Mouse (Mus musculus) neural tube, embryonic 15.5 days (tissue): ENCODE measurements at regions not wholly inside any gene's neighbourhood (a gene's known extent, or its start where the extent isn't known, plus 50 kb on each side); places are given as distances from the start of the nearest gene placed in this dataset.
A peak's percentile ranks its signal among the peaks of the same experiment; 100 is the strongest.

Source experiments
- ATAC-seq: fragments of 200-750 bp; cut with Nextera tagmentation; 2 replicates; pipeline ENCODE4 v1.8.0; 2017; ENCODE audit warnings: mild to moderate bottlenecking, moderate TSS enrichment, moderate library complexity; ENCODE audit not compliant: low FRiP score
- H3K27ac ChIP-seq: fragments of 300-500 bp; sonication (generic); replicated peaks from 2 replicates; pipeline ENCODE4 v1.5.1; 2015; ENCODE audit warnings: mild to moderate bottlenecking, inconsistent platforms
- H3K27me3 ChIP-seq: fragments of 300-500 bp; sonication (generic); replicated peaks from 2 replicates; pipeline ENCODE4 v1.6.1; 2015; ENCODE audit warnings: inconsistent platforms
- H3K36me3 ChIP-seq: fragments of 300-500 bp; sonication (generic); 2 replicates; pipeline ENCODE4 v1.6.1; 2015; ENCODE audit warnings: inconsistent platforms
- H3K4me1 ChIP-seq: fragments of 300-500 bp; sonication (generic); 2 replicates; pipeline ENCODE4 v1.6.1; 2015; ENCODE audit warnings: inconsistent platforms
- H3K4me2 ChIP-seq: fragments of 300-500 bp; sonication (generic); 2 replicates; pipeline ENCODE4 v1.6.1; 2015; ENCODE audit warnings: inconsistent platforms, mild to moderate bottlenecking, moderate library complexity
- H3K4me3 ChIP-seq: fragments of 300-500 bp; sonication (generic); replicated peaks from 2 replicates; pipeline ENCODE4 v1.5.1; 2015; ENCODE audit warnings: mild to moderate bottlenecking, inconsistent platforms
- H3K9ac ChIP-seq: fragments of 300-500 bp; sonication (generic); replicated peaks from 2 replicates; pipeline ENCODE4 v1.6.1; 2015; ENCODE audit warnings: mild to moderate bottlenecking, inconsistent platforms
- H3K9me3 ChIP-seq: fragments of 300-500 bp; sonication (generic); replicated peaks from 2 replicates; pipeline ENCODE4 v1.6.1; 2016; ENCODE audit warnings: inconsistent platforms
- WGBS: fragments of 180-500 bp; shearing (Covaris S2); methylation state at CpG from one replicate; pipeline ENCODE4 v1.1.7; 2015; ENCODE audit warnings: mixed read lengths; 5-methylcytosine and 5-hydroxymethylcytosine counted together

GRCm38 (mm10) chr15:25497743-25498142 lies 84.2 kb upstream of the Basp1 start:
- Histone ChIP-seq H3K9me3 (no peaks in the 10 kb centered on the region), H3K36me3 (no peaks in the 10 kb centered on the region), H3K4me2 (no peak overlapping the region), H3K4me1 (peaks cover 5% of the 10 kb centered on the region), H3K27me3 (no peaks in the 10 kb centered on the region), H3K27ac (no peak overlapping the region), H3K9ac (no peak overlapping the region), H3K4me3 (no peak overlapping the region)
- ATAC-seq: no peak
- 48% methylated on average over 1 of the region's 1 CpGs for WGBS

- WGBS: 7% methylated on average over 2 of the region's 2 CpGs
These were observed 84.9 kb upstream of the Basp1 start for GRCm38 (mm10) chr15:25498422-25498821.

GRCm38 (mm10) chr15:25502513-25502912 lies 88.9 kb upstream of the Basp1 start:
- Histone ChIP-seq H3K4me1 (peaks cover 5% of the 10 kb centered on the region), H3K27ac (no peak overlapping the region), H3K4me2 (no peak overlapping the region), H3K9ac (no peak overlapping the region), H3K9me3 (no peaks in the 10 kb centered on the region), H3K4me3 (no peak overlapping the region), H3K36me3 (no peaks in the 10 kb centered on the region), H3K27me3 (no peaks in the 10 kb centered on the region)
- no peak for ATAC-seq
- 85% methylated on average over 5 of the region's 5 CpGs for WGBS

More at GRCm38 (mm10) chr15:25498422-25498821, 84.9 kb upstream of the Basp1 start:
- Histone ChIP-seq H3K36me3 (no peaks in the 10 kb centered on the region), H3K9me3 (no peaks in the 10 kb centered on the region), H3K4me3 (no peak overlapping the region), H3K9ac (no peak overlapping the region), H3K27ac (no peak overlapping the region), H3K27me3 (no peaks in the 10 kb centered on the region), H3K4me1 (peaks cover 5% of the 10 kb centered on the region), H3K4me2 (no peak overlapping the region)
- no peak for ATAC-seq

GRCm38 (mm10) chr15:25503104-25503503 lies 89.5 kb upstream of the Basp1 start:
- H3K9ac ChIP-seq: no peak overlapping the region
- 0 out of 2 replicates have a peak, but pooled peaks have one; percentile 17 for ATAC-seq
- 55% methylated on average over 6 of the region's 6 CpGs for WGBS
- no peak overlapping the region for H3K4me3 ChIP-seq
- peaks cover 5% of the 10 kb centered on the region for H3K4me1 ChIP-seq
- no peak overlapping the region for H3K27ac ChIP-seq
- H3K9me3 ChIP-seq: no peaks in the 10 kb centered on the region
- H3K36me3 ChIP-seq: no peaks in the 10 kb centered on the region
- no peaks in the 10 kb centered on the region for H3K27me3 ChIP-seq
- no peak overlapping the region for H3K4me2 ChIP-seq

- no peak overlapping the region for H3K27ac ChIP-seq
- H3K27me3 ChIP-seq: no peaks in the 10 kb centered on the region
- ATAC-seq: no peak
- no peak overlapping the region for H3K4me3 ChIP-seq
- no peak overlapping the region for H3K9ac ChIP-seq
- peaks cover 4% of the 10 kb centered on the region for H3K4me1 ChIP-seq
- WGBS: 40% methylated on average over 7 of the region's 7 CpGs
- no peaks in the 10 kb centered on the region for H3K36me3 ChIP-seq
- no peak overlapping the region for H3K4me2 ChIP-seq
- H3K9me3 ChIP-seq: no peaks in the 10 kb centered on the region
These were observed 95.6 kb upstream of the Basp1 start for GRCm38 (mm10) chr15:25509139-25509538.

GRCm38 (mm10) chr15:25509584-25509983 lies 96.0 kb upstream of the Basp1 start:
- H3K27me3 ChIP-seq: no peaks in the 10 kb centered on the region
- no peaks in the 10 kb centered on the region for H3K36me3 ChIP-seq
- no peak overlapping the region for H3K27ac ChIP-seq
- H3K4me2 ChIP-seq: no peak overlapping the region
- 83% methylated on average over 8 of the region's 8 CpGs for WGBS
- H3K9me3 ChIP-seq: no peaks in the 10 kb centered on the region
- no peak for ATAC-seq
- no peak overlapping the region for H3K9ac ChIP-seq
- H3K4me1 ChIP-seq: peaks cover 4% of the 10 kb centered on the region
- no peak overlapping the region for H3K4me3 ChIP-seq

- 52% methylated on average over 8 of the region's 8 CpGs for WGBS
- Histone ChIP-seq H3K9ac (no peak overlapping the region), H3K36me3 (no peaks in the 10 kb centered on the region), H3K27me3 (no peaks in the 10 kb centered on the region), H3K4me1 (peaks cover 4% of the 10 kb centered on the region), H3K27ac (no peak overlapping the region), H3K9me3 (no peaks in the 10 kb centered on the region), H3K4me2 (no peak overlapping the region; the same call in 1 of the 2 replicates), H3K4me3 (no peak overlapping the region)
- ATAC-seq: 0 out of 2 replicates have a peak, but pooled peaks have one; percentile 59
These were observed 96.5 kb upstream of the Basp1 start for GRCm38 (mm10) chr15:25510060-25510492.

GRCm38 (mm10) chr15:25518025-25518928 lies 104.0 kb upstream of the Myo10 start:
- H3K4me1 ChIP-seq: no peaks in the 10 kb centered on the region
- 0 out of 2 replicates have a peak, but pooled peaks have one; percentile 21 for ATAC-seq
- no peaks in the 10 kb centered on the region for H3K9me3 ChIP-seq
- H3K4me3 ChIP-seq: no peak overlapping the region
- H3K4me2 ChIP-seq: no peak overlapping the region
- no peaks in the 10 kb centered on the region for H3K27me3 ChIP-seq
- no peak overlapping the region for H3K27ac ChIP-seq
- H3K9ac ChIP-seq: no peak overlapping the region
- no peaks in the 10 kb centered on the region for H3K36me3 ChIP-seq
- WGBS: 78% methylated on average over 15 of the region's 15 CpGs

GRCm38 (mm10) chr15:25524189-25524588 lies 98.1 kb upstream of the Myo10 start:
- no peaks in the 10 kb centered on the region for H3K27me3 ChIP-seq
- no peak overlapping the region for H3K27ac ChIP-seq
- no peak for ATAC-seq
- WGBS: 92% methylated on average over 4 of the region's 4 CpGs
- H3K9ac ChIP-seq: no peak overlapping the region
- H3K4me3 ChIP-seq: no peak overlapping the region
- H3K4me2 ChIP-seq: no peak overlapping the region
- no peaks in the 10 kb centered on the region for H3K4me1 ChIP-seq
- H3K36me3 ChIP-seq: no peaks in the 10 kb centered on the region
- H3K9me3 ChIP-seq: no peaks in the 10 kb centered on the region

GRCm38 (mm10) chr15:25525337-25525736 lies 97.0 kb upstream of the Myo10 start:
- no peak overlapping the region for H3K4me3 ChIP-seq
- H3K27me3 ChIP-seq: no peaks in the 10 kb centered on the region
- H3K36me3 ChIP-seq: no peaks in the 10 kb centered on the region
- H3K9ac ChIP-seq: no peak overlapping the region
- H3K27ac ChIP-seq: no peak overlapping the region
- WGBS: 80% methylated on average over 7 of the region's 7 CpGs
- H3K4me2 ChIP-seq: no peak overlapping the region
- ATAC-seq: no peak
- no peaks in the 10 kb centered on the region for H3K4me1 ChIP-seq
- no peaks in the 10 kb centered on the region for H3K9me3 ChIP-seq

GRCm38 (mm10) chr15:25536451-25537334 lies 85.6 kb upstream of the Myo10 start:
- no peak overlapping the region for H3K4me2 ChIP-seq
- WGBS: 67% methylated on average over 22 of the region's 22 CpGs
- peaks cover 8% of the 10 kb centered on the region; the same call in 1 of the 2 replicates for H3K4me1 ChIP-seq
- no peak overlapping the region for H3K9ac ChIP-seq
- H3K27me3 ChIP-seq: no peaks in the 10 kb centered on the region
- 0 out of 2 replicates have a peak, but pooled peaks have one; percentile 47 for ATAC-seq
- no peaks in the 10 kb centered on the region for H3K36me3 ChIP-seq
- H3K9me3 ChIP-seq: no peaks in the 10 kb centered on the region
- no peak overlapping the region for H3K27ac ChIP-seq
- no peak overlapping the region for H3K4me3 ChIP-seq
